Mouse (Mus musculus) liver, adult 2 months (tissue): ENCODE measurements at regions not wholly inside any gene's neighbourhood (a gene's known extent, or its start where the extent isn't known, plus 50 kb on each side); places are given as distances from the start of the nearest gene placed in this dataset.

Experiments
- DNase-seq: peaks from one replicate; pipeline ENCODE4 v3.0.0-alpha.2; 2011; ENCODE audit warnings: low read depth, low spot score; ENCODE audit errors: extremely low read depth
- H3K27ac ChIP-seq: fragments of 200-500 bp; replicated peaks from 2 replicates; pipeline ENCODE4 v1.5.1; 2012; ENCODE audit warnings: low read depth, mild to moderate bottlenecking, control low read depth, inconsistent platforms, low read length; ENCODE audit not compliant: insufficient read depth
- H3K27me3 ChIP-seq: fragments of 200-500 bp; 2 replicates; pipeline ENCODE4 v1.6.1; 2012; ENCODE audit warnings: mild to moderate bottlenecking, moderate library complexity, low read length, inconsistent platforms; ENCODE audit not compliant: control insufficient read depth, insufficient read depth
- H3K36me3 ChIP-seq: fragments of 200-500 bp; 2 replicates; pipeline ENCODE4 v1.6.1; 2012; ENCODE audit warnings: low read length, inconsistent platforms; ENCODE audit not compliant: control insufficient read depth, insufficient read depth
- H3K4me1 ChIP-seq: fragments of 200-500 bp; 2 replicates; pipeline ENCODE4 v1.6.1; 2011; ENCODE audit warnings: low read length; ENCODE audit not compliant: control insufficient read depth, insufficient read depth
- H3K4me3 ChIP-seq: fragments of 200-500 bp; 2 replicates; pipeline ENCODE4 v1.5.1; 2011; ENCODE audit warnings: low read depth, mild to moderate bottlenecking, control low read depth, low read length, moderate library complexity; ENCODE audit not compliant: insufficient read depth
- H3K79me2 ChIP-seq: fragments of 200-500 bp; 2 replicates; pipeline ENCODE4 v1.6.1; 2012; ENCODE audit warnings: inconsistent platforms, mild to moderate bottlenecking, low read length, moderate library complexity; ENCODE audit not compliant: control insufficient read depth, insufficient read depth
- H3K9ac ChIP-seq: fragments of 200-500 bp; 2 replicates; pipeline ENCODE4 v1.6.1; 2012; ENCODE audit warnings: low read depth, mild to moderate bottlenecking, control low read depth, inconsistent platforms, low read length
- CTCF ChIP-seq: fragments of 200-500 bp; IDR thresholded peaks from 2 replicates; pipeline ENCODE4 v1.5.1; 2011; ENCODE audit warnings: low read depth, low read length, control low read depth
- POLR2A ChIP-seq: fragments of 200-500 bp; IDR thresholded peaks from 2 replicates; pipeline ENCODE4 v1.6.1; 2011; ENCODE audit warnings: low read length, control low read depth; ENCODE audit not compliant: insufficient read depth; ENCODE audit errors: extremely low read depth
- WGBS: fragments of 180-500 bp; shearing (Covaris S2); methylation state at CpG from one replicate; pipeline ENCODE4 v1.1.7; 2018; 5-methylcytosine and 5-hydroxymethylcytosine counted together

DNA sequence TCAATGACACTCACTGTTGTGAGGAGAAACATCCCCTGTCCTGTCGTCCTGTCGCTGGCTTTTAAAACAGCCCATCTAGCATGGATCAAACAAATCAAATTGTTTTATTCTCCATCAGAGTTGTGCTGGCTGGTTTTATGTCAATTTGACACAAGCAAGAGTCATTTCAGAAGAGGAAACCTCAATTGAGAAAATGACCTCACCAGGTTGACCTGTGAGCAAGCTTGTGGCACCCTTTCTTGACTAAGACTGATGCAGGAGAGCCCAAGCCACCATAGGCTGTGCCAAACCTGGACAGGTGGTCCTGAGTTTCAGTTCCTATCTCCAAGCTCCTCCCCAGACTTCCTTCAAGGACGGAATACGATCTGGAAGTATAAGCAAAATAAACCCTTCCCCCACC lies 313.0 kb upstream of the Spred2 start:
- H3K9ac ChIP-seq, result no peak overlapping the region
- H3K4me3 ChIP-seq, result no peak overlapping the region
- H3K79me2 ChIP-seq, result no peaks in the 10 kb centered on the region
- 74% methylated on average over 4 of the region's 4 CpGs for WGBS
- no peaks in the 10 kb centered on the region for H3K27me3 ChIP-seq
- no peak for TF ChIP-seq POLR2A
- no peak for TF ChIP-seq CTCF
- H3K27ac ChIP-seq, result no peak overlapping the region
- no peaks in the 10 kb centered on the region for H3K36me3 ChIP-seq
- H3K4me1 ChIP-seq, result no peaks in the 10 kb centered on the region
- no peak for DNase-seq

- Histone ChIP-seq H3K27ac (no peak overlapping the region), H3K27me3 (no peaks in the 10 kb centered on the region), H3K36me3 (no peaks in the 10 kb centered on the region), H3K79me2 (no peaks in the 10 kb centered on the region), H3K9ac (no peak overlapping the region), H3K4me3 (no peak overlapping the region), H3K4me1 (no peaks in the 10 kb centered on the region)
- 43% methylated on average over 4 of the region's 4 CpGs for WGBS
- no peak for TF ChIP-seq POLR2A
- no peak for TF ChIP-seq CTCF
- DNase-seq, result no peak
Measured at GRCm38 (mm10) chr11:19616520-19616919, 307.7 kb upstream of the Spred2 start.

GRCm38 (mm10) chr11:19619494-19619893 lies 304.7 kb upstream of the Spred2 start:
- Histone ChIP-seq H3K27ac (no peak overlapping the region), H3K27me3 (no peaks in the 10 kb centered on the region), H3K4me1 (no peaks in the 10 kb centered on the region), H3K79me2 (no peaks in the 10 kb centered on the region), H3K9ac (no peak overlapping the region), H3K36me3 (no peaks in the 10 kb centered on the region), H3K4me3 (no peak overlapping the region)
- TF ChIP-seq POLR2A (no peak), CTCF (no peak)
- DNase-seq, result no peak
- WGBS, result 86% methylated on average over 13 of the region's 13 CpGs

- no peaks in the 10 kb centered on the region for H3K36me3 ChIP-seq
- TF ChIP-seq CTCF (no peak), POLR2A (no peak)
- H3K27me3 ChIP-seq, result no peaks in the 10 kb centered on the region
- no peaks in the 10 kb centered on the region for H3K4me1 ChIP-seq
- no peaks in the 10 kb centered on the region for H3K79me2 ChIP-seq
- WGBS, result 87% methylated on average over 6 of the region's 6 CpGs
- H3K4me3 ChIP-seq, result no peak overlapping the region
- no peak overlapping the region for H3K9ac ChIP-seq
- DNase-seq, result no peak
- no peak overlapping the region for H3K27ac ChIP-seq
Measured at GRCm38 (mm10) chr11:19631055-19631695, 293.0 kb upstream of the Spred2 start.

DNA sequence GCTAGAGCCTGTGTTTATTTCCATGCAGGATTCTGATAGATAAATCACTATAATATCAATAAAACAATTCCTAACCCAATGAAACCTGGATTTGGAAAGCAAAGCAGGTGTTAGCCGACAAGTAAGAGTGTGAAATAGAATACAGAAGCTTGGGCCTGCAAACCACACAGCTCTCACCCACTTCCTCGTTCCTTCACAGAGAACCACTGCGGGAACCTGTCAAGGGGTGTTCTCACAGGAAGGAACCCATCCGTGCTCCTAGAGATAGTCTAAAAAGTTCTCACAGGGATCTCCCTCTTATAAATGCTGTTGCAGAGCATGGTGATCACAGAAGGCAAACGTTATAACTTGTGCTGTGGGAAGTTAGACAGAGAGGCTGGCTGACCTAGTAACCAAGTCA lies 291.7 kb upstream of the Spred2 start:
- no peak overlapping the region for H3K27ac ChIP-seq
- H3K4me1 ChIP-seq, result no peaks in the 10 kb centered on the region
- H3K36me3 ChIP-seq, result no peaks in the 10 kb centered on the region
- H3K4me3 ChIP-seq, result no peak overlapping the region
- H3K79me2 ChIP-seq, result no peaks in the 10 kb centered on the region
- 55% methylated on average over 5 of the region's 5 CpGs for WGBS
- no peak overlapping the region for H3K9ac ChIP-seq
- H3K27me3 ChIP-seq, result no peaks in the 10 kb centered on the region
- TF ChIP-seq POLR2A (no peak), CTCF (no peak)
- DNase-seq, result no peak

DNA sequence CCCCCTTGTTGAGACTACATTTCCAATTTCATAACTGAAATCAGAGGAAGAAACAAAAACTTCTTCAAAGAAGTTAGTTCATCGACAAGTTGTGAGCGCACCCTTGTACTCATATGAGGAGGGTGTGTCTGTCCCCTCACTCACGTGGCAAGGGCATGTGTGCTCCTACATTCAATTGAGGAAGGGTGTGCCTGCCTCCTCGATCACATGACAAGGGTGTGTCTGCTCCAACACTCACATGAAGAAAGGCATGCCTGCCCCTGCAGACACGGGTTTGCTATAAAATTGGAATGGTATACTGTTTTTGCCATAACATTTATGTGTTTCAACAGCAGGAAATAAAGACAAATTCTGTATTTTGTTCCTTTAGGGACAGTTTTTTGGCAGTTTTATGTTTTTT lies 290.6 kb upstream of the Spred2 start:
- Histone ChIP-seq H3K27ac (no peak overlapping the region), H3K27me3 (no peaks in the 10 kb centered on the region), H3K4me1 (no peaks in the 10 kb centered on the region), H3K9ac (no peak overlapping the region), H3K79me2 (no peaks in the 10 kb centered on the region), H3K36me3 (no peaks in the 10 kb centered on the region), H3K4me3 (no peak overlapping the region)
- no peak for TF ChIP-seq POLR2A
- WGBS, result 87% methylated on average over 5 of the region's 5 CpGs
- no peak for DNase-seq

DNA sequence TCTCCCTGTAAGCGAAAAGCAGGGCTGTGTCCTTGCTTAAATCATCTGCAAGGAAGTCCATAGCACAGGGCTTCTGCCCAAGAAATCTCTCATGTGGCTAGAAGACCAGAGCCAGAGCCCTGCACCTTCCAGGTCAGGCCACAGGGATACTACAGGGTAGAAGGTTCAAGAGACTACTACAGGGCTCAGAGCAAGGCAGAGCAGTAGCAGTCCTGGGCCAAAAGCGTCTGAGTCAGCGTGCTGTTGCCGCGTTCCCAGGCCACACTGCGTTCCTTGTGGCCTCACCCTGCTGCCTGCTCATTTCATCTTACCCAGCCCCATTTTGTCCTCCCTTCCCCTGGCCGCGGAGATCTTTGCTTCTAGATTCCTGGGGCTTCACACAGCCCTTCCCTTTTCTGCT lies 283.0 kb upstream of the Spred2 start:
- WGBS, result 80% methylated on average over 8 of the region's 8 CpGs
- Histone ChIP-seq H3K9ac (no peak overlapping the region), H3K79me2 (no peaks in the 10 kb centered on the region), H3K27ac (no peak overlapping the region), H3K36me3 (no peaks in the 10 kb centered on the region), H3K27me3 (no peaks in the 10 kb centered on the region), H3K4me1 (no peaks in the 10 kb centered on the region), H3K4me3 (no peak overlapping the region)
- DNase-seq, result no peak
- TF ChIP-seq POLR2A, result no peak
- TF ChIP-seq CTCF, result no peak
